Mouse (Mus musculus) liver, adult 2 months (tissue): ENCODE measurements around the gene Nlrx1. TPM values are rescaled to one million over a fixed set of nuclear protein-coding genes. Genes with fewer than 3 reads are reported as not detected.
A peak's percentile ranks its signal among the peaks of the same experiment; 100 is the strongest.

Experiments used
- DNase-seq: peaks from one replicate; pipeline ENCODE4 v3.0.0-alpha.2; 2011; ENCODE audit warnings: low read depth, low spot score; ENCODE audit errors: extremely low read depth
- H3K27ac ChIP-seq: fragments of 200-500 bp; replicated peaks from 2 replicates; pipeline ENCODE4 v1.5.1; 2012; ENCODE audit warnings: low read depth, mild to moderate bottlenecking, control low read depth, inconsistent platforms, low read length; ENCODE audit not compliant: insufficient read depth
- H3K27me3 ChIP-seq: fragments of 200-500 bp; 2 replicates; pipeline ENCODE4 v1.6.1; 2012; ENCODE audit warnings: mild to moderate bottlenecking, moderate library complexity, low read length, inconsistent platforms; ENCODE audit not compliant: control insufficient read depth, insufficient read depth
- H3K36me3 ChIP-seq: fragments of 200-500 bp; 2 replicates; pipeline ENCODE4 v1.6.1; 2012; ENCODE audit warnings: low read length, inconsistent platforms; ENCODE audit not compliant: control insufficient read depth, insufficient read depth
- H3K4me1 ChIP-seq: fragments of 200-500 bp; 2 replicates; pipeline ENCODE4 v1.6.1; 2011; ENCODE audit warnings: low read length; ENCODE audit not compliant: control insufficient read depth, insufficient read depth
- H3K4me3 ChIP-seq: fragments of 200-500 bp; 2 replicates; pipeline ENCODE4 v1.5.1; 2011; ENCODE audit warnings: low read depth, mild to moderate bottlenecking, control low read depth, low read length, moderate library complexity; ENCODE audit not compliant: insufficient read depth
- H3K79me2 ChIP-seq: fragments of 200-500 bp; 2 replicates; pipeline ENCODE4 v1.6.1; 2012; ENCODE audit warnings: inconsistent platforms, mild to moderate bottlenecking, low read length, moderate library complexity; ENCODE audit not compliant: control insufficient read depth, insufficient read depth
- H3K9ac ChIP-seq: fragments of 200-500 bp; 2 replicates; pipeline ENCODE4 v1.6.1; 2012; ENCODE audit warnings: low read depth, mild to moderate bottlenecking, control low read depth, inconsistent platforms, low read length
- CTCF ChIP-seq: fragments of 200-500 bp; IDR thresholded peaks from 2 replicates; pipeline ENCODE4 v1.5.1; 2011; ENCODE audit warnings: low read depth, low read length, control low read depth
- POLR2A ChIP-seq: fragments of 200-500 bp; IDR thresholded peaks from 2 replicates; pipeline ENCODE4 v1.6.1; 2011; ENCODE audit warnings: low read length, control low read depth; ENCODE audit not compliant: insufficient read depth; ENCODE audit errors: extremely low read depth
- WGBS: fragments of 180-500 bp; shearing (Covaris S2); methylation state at CpG from one replicate; pipeline ENCODE4 v1.1.7; 2018; 5-methylcytosine and 5-hydroxymethylcytosine counted together
- polyA plus RNA-seq: library from polyadenylated mRNA; depleted of rRNA; stranded (reverse); fragments of >200 nt; gene quantifications from 2 replicates; pipeline ENCODE4 v1.2.3, GENCODE M21; 2012
- total RNA-seq: library from RNA; depleted of rRNA; stranded (reverse); fragments of >200 nt; gene quantifications from 2 replicates; pipeline ENCODE4 v1.2.3, GENCODE M21; 2014

The Nlrx1 gene
- total and polyA plus RNA-seq, 2 experiments, result 3.5 to 10.0 TPM

DNA sequence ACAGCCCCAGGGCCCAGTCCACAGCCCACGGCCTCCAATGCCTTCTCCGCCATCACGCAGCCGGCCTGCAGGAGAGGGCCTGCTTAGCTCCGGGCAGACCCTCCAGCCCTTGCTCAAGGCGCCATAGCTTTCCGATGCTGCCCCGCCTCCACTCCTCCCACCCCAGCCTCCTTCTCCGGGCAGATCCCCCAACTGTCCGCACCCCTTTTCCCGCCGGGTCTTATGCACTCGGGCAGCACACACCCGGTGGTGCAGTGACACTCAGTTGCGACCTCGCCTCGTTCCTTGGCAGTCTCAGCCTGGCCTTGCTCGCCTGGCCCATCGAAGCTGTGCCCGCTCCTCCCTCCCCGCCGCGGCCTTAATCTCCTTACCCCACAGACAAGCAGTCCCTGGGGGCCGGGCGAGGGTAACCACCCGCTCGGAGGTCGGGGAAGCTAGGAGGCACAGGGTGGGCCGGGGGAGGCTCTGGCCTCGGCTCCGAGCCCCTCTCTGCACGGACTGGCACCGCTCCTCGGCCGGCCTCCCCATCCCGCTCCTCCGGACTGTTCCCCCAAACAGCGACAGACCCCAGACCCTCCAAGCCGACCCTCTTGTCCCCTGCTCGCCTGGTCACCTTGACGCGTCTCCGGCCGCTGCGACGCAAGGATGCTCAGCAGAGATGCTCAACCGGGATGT is 19.1 kb upstream of the Nlrx1 start:
- Histone ChIP-seq H3K9ac (peak overlapping the region; percentile 14; the same call in 1 of the 2 replicates), H3K27me3 (peaks cover 13% of the 10 kb centered on the region), H3K36me3 (0 out of 2 replicates have a peak, but pooled peaks cover 2% of the 10 kb centered on the region), H3K27ac (no peak overlapping the region), H3K4me1 (peaks cover 4% of the 10 kb centered on the region; the same call in 1 of the 2 replicates), H3K79me2 (no peaks in the 10 kb centered on the region), H3K4me3 (peak overlapping the region; percentile 31; the same call in 1 of the 2 replicates)
- DNase-seq, result no peak
- TF ChIP-seq POLR2A (no peak), CTCF (no peak)
- 10% methylated on average over 45 of the region's 47 CpGs for WGBS

DNA sequence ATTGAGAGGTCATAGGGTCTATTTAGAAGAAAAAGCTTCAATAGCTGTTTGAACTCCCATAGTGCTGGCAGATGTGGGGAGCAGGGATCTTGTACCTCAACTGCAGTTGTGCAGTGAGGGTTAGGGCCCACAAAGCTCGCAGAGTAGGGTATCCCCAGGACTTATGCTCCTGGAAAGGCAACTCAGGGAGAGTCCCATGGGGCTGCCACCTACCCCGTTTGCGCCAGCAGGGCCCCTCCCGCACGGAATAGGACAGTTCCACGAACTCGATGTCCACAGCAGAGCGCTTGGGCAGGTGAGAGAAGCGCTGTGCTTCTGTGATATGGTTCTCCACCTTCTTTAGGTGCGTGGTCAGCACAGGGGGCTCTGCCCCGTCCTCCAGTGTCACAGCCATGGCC is 18.6 kb upstream of the Nlrx1 start:
- H3K27me3 ChIP-seq, result peaks cover 13% of the 10 kb centered on the region
- no peak for DNase-seq
- H3K27ac ChIP-seq, result no peak overlapping the region
- H3K79me2 ChIP-seq, result no peaks in the 10 kb centered on the region
- H3K9ac ChIP-seq, result no peak overlapping the region
- TF ChIP-seq CTCF (no peak), POLR2A (no peak)
- H3K36me3 ChIP-seq, result no peaks in the 10 kb centered on the region
- no peak overlapping the region for H3K4me3 ChIP-seq
- H3K4me1 ChIP-seq, result peaks cover 4% of the 10 kb centered on the region; the same call in 1 of the 2 replicates
- WGBS, result 40% methylated on average over 11 of the region's 11 CpGs

DNA sequence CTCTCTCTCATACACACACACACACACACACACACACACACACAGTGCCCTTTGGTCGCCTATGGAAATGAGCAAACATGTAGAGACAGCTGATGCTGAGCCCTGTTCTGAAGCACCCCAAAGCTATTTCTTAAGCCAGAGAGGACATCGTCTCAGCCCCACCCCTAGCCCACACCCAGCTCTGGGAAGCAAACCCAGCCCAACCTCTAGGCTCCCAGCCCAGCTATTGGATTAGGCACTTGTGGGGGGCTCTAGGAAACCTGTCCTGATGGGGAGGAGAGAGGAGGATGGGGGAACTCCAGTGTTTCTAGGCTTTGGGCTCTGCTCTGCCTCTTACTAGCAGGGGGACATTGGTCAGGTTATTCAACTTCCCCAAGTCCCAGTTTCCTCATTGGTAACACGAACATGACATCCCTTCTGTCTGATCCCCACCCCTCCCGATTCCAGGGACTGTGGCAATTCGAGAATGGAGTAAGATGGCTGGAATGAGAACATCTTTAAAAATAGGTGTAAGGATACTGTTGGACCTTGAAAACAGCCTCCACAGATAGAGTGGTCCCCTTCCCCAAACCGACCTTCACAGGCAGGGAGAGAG is 18.0 kb upstream of the Nlrx1 start:
- H3K27me3 ChIP-seq, result peaks cover 13% of the 10 kb centered on the region
- no peaks in the 10 kb centered on the region for H3K79me2 ChIP-seq
- H3K4me1 ChIP-seq, result peaks cover 4% of the 10 kb centered on the region; the same call in 1 of the 2 replicates
- WGBS, result 25% methylated on average over 6 of the region's 6 CpGs
- no peak overlapping the region for H3K27ac ChIP-seq
- TF ChIP-seq POLR2A (no peak), CTCF (no peak)
- H3K4me3 ChIP-seq, result no peak overlapping the region
- H3K9ac ChIP-seq, result no peak overlapping the region
- no peaks in the 10 kb centered on the region for H3K36me3 ChIP-seq
- no peak for DNase-seq

GRCm38 (mm10) chr9:44283183-44283582 is 14.8 kb upstream of the Nlrx1 start:
- no peak for DNase-seq
- Histone ChIP-seq H3K27me3 (peaks cover 13% of the 10 kb centered on the region), H3K9ac (no peak overlapping the region), H3K27ac (no peak overlapping the region), H3K4me3 (no peak overlapping the region), H3K36me3 (no peaks in the 10 kb centered on the region), H3K79me2 (no peaks in the 10 kb centered on the region), H3K4me1 (0 out of 2 replicates have a peak, but pooled peaks cover 4% of the 10 kb centered on the region)
- TF ChIP-seq POLR2A (no peak), CTCF (no peak)
- 69% methylated on average over 5 of the region's 5 CpGs for WGBS

DNA sequence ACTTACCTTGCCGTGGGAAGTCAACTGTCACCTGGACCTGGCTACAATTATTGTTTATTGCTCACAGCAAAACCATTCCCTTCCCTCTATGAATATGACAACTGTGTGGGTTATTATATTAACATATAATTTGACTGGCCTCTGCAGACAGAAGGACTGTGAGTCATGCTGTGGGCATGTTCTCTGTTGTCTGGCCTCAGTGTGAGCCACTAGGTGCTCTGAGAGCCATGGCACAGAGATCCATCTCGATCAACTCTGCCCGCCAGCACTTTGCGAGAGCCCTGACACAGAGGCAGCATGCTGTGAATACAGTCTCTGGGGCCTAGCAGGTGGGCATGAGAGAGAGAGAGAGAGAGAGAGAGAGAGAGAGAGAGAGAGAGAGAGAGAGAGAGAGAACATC is 1.6 kb upstream of the Nlrx1 start:
- WGBS, result 91% methylated on average over 4 of the region's 4 CpGs

DNA sequence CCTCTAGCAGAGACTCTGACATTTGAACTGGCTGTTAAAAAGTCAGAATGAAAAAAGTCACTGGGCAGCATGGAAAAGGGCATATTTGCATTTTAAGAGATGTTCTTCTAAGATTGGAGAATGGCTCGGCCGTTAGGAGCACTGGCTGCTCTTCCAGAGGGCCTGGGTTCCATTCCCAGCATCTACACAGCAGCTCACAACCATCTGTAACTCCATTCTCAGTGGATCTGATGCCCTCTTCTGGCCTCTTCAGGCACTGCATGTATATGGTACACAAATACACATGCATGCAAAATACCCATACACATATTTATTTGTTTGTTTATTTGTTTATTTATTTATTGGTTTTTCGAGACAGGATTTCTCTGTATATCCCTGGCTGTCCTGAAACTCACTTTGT is 678 bp upstream of the Nlrx1 start:
- TF ChIP-seq POLR2A (no peak), CTCF (peak; percentile 53)
- 84% methylated on average over 3 of the region's 3 CpGs for WGBS
- Histone ChIP-seq H3K4me3 (no peak overlapping the region), H3K9ac (no peak overlapping the region), H3K27ac (no peak overlapping the region), H3K79me2 (no peaks in the 10 kb centered on the region), H3K4me1 (peaks cover 8% of the 10 kb centered on the region), H3K27me3 (no peaks in the 10 kb centered on the region), H3K36me3 (no peaks in the 10 kb centered on the region)
- DNase-seq, result peak; percentile 28

More for the DNA sequence above, 1.6 kb upstream of the Nlrx1 start:
- no peak for DNase-seq
- TF ChIP-seq CTCF, result no peak
- TF ChIP-seq POLR2A, result no peak
- H3K36me3 ChIP-seq, result no peaks in the 10 kb centered on the region
- H3K4me1 ChIP-seq, result peaks cover 8% of the 10 kb centered on the region
- no peaks in the 10 kb centered on the region for H3K27me3 ChIP-seq
- no peaks in the 10 kb centered on the region for H3K79me2 ChIP-seq
- H3K4me3 ChIP-seq, result no peak overlapping the region
- H3K27ac ChIP-seq, result no peak overlapping the region
- H3K9ac ChIP-seq, result no peak overlapping the region
